Mouse (Mus musculus) lung, adult 2 months (tissue): ENCODE results near the gene Dmxl2.

Experiments
- CTCF ChIP-seq: fragments of 200-500 bp; IDR thresholded peaks from 2 replicates; pipeline ENCODE4 v1.5.1; 2011; ENCODE audit warnings: mild to moderate bottlenecking, low read length, control low read depth; ENCODE audit not compliant: insufficient read depth
- POLR2A ChIP-seq: fragments of 200-500 bp; IDR thresholded peaks from 2 replicates; pipeline ENCODE4 v1.6.1; 2011; ENCODE audit warnings: low read depth, mild to moderate bottlenecking, control low read depth, low read length, borderline replicate concordance; ENCODE audit errors: extremely low read depth

DNA sequence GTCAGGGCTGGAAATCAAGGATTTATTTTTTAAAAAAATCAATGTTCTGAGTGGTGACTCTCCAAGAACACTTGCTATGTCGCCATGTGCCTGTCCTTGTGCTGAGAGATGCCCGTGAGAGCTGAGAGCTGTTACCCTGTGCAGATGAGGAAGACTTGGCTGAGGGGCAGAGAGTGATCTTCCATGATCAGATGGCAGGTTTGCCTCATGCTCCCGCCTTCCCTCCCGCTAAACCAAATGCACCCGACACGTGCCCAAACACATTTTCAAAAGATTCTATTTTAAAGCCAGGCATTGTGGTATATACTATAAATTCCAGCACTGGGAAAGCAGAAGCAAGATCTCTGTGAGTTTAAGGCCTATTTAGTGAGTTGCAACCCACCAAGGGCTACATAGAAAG, 29.4 kb upstream of the Dmxl2 start:
- no peak for TF ChIP-seq CTCF
- TF ChIP-seq POLR2A: no peak
